Comparison of ENCODE assay signal across 17 mouse cellular contexts in the genomic region with DNA sequence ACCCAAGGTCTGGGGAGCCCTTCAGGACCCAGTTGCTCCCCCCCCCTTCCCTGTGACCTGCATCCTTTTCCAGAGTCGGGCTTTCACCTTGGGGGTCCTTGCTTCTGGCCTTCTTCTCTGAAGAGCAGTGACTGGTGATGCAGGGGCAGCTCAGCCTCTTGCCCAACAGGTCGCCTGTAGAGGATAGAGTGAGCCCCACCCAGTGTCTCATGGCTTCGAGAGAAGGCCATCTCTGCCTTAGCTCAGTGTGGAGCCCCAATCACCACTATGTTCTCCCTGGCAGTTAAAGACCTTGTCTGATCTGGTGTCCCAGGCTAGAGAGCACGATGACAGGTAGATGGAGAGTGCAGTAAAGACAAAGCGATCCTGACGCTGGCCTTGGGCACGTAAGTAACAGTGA. TPM values are rescaled to one million over a fixed set of nuclear protein-coding genes. Genes with fewer than 3 reads are reported as not detected.
DNase-seq lines count a peak whose midpoint lies in the region; ATAC-seq lines count a peak whose summit lies in the region.
"Had no signal": no experiment of that assay in that cellular context is flagged by ENCODE, and none has a peak within 500 bp of the region (broad histone marks: within the 10 kb centered on the region; RNA-seq: fewer than 3 reads in every experiment).

No protein-coding gene starts in this region.

- H3K9ac ChIP-seq in heart, embryonic 12.5 days = no peak overlapping the region
- peak overlapping the region; percentile 49 for H3K9ac ChIP-seq in liver, embryonic 11.5 days (ENCODE audit: low read depth, low read length)
- no peak overlapping the region for H3K9ac ChIP-seq in midbrain, embryonic 12.5 days (replicated peaks)
- H3K9ac ChIP-seq: limb, embryonic 13.5 days had no signal

- H3K4me2 ChIP-seq in heart, embryonic 12.5 days = peak overlapping the region; percentile 27; the same call in 1 of the 2 replicates
- H3K4me2 ChIP-seq in liver, embryonic 11.5 days = peak overlapping the region; percentile 54
- no peak overlapping the region for H3K4me2 ChIP-seq in midbrain, embryonic 12.5 days (replicated peaks)
- H3K4me2 ChIP-seq: limb, embryonic 13.5 days had no signal

- DNase-seq in heart, postnatal 14 days = no peak
- no peak for DNase-seq in liver, embryonic 11.5 days (ENCODE audit: low spot score)
- no peak for DNase-seq in layer of hippocampus, adult 18-20 months (ENCODE audit: low spot score in 2 of 2)
- DNase-seq in c-Kit-positive CD71-positive TER-119-positive erythroid progenitor cells, embryonic 14.5 days (ENCODE audit: low spot score) = no peak
- no peak for DNase-seq in thymus, postnatal 4 days
- DNase-seq: adrenal gland, adult 2 months; cerebellum, postnatal 14 days; heart, adult 2 months; heart, postnatal 36 days; kidney, postnatal 10 days; lung, postnatal 10 days; thymus, postnatal 14 days had no signal

- 25% methylated on average over 7 of the region's 7 CpGs for WGBS in heart, embryonic 12.5 days
- WGBS in liver, embryonic 11.5 days = 33% methylated on average over 7 of the region's 7 CpGs
- WGBS in midbrain, embryonic 12.5 days = 36% methylated on average over 7 of the region's 7 CpGs

- no peak overlapping the region for H3K4me3 ChIP-seq in heart, embryonic 12.5 days
- H3K4me3 ChIP-seq in liver, embryonic 11.5 days (ENCODE audit: low read depth, low read length) = no peak overlapping the region
- H3K4me3 ChIP-seq in midbrain, embryonic 12.5 days = no peak overlapping the region
- H3K4me3 ChIP-seq: heart, adult 2 months; limb, embryonic 13.5 days had no signal

- intact Hi-C loops in heart, postnatal 14 days (cut with DNase I) = no loop called here

- H3K27me3 ChIP-seq in heart, embryonic 12.5 days (replicated peaks) = peaks cover 47% of the 10 kb centered on the region
- H3K27me3 ChIP-seq in liver, embryonic 11.5 days (replicated peaks; ENCODE audit: control insufficient read depth, insufficient read depth, low read length) = peaks cover 19% of the 10 kb centered on the region
- H3K27me3 ChIP-seq in midbrain, embryonic 12.5 days = peaks cover 30% of the 10 kb centered on the region

- 0 out of 2 replicates have a peak overlapping the region, but pooled peaks have one; percentile 6 for H3K27ac ChIP-seq in heart, embryonic 12.5 days (ENCODE audit: poor library complexity, severe bottlenecking)
- peak overlapping the region; percentile 82 for H3K27ac ChIP-seq in liver, embryonic 11.5 days (ENCODE audit: low read depth, low read length)
- H3K27ac ChIP-seq in midbrain, embryonic 12.5 days (replicated peaks) = peak overlapping the region; percentile 66
- H3K27ac ChIP-seq: heart, adult 2 months; limb, embryonic 13.5 days had no signal

- no peaks in the 10 kb centered on the region for H3K9me3 ChIP-seq in heart, embryonic 12.5 days (replicated peaks)
- no peaks in the 10 kb centered on the region for H3K9me3 ChIP-seq in liver, embryonic 11.5 days (ENCODE audit: control insufficient read depth, low read length)
- no peaks in the 10 kb centered on the region for H3K9me3 ChIP-seq in midbrain, embryonic 12.5 days
- H3K9me3 ChIP-seq: limb, embryonic 13.5 days had no signal

- peaks cover 27% of the 10 kb centered on the region for H3K36me3 ChIP-seq in heart, embryonic 12.5 days
- peaks cover 16% of the 10 kb centered on the region for H3K36me3 ChIP-seq in liver, embryonic 11.5 days (ENCODE audit: control insufficient read depth, insufficient read depth, low read length)
- H3K36me3 ChIP-seq in midbrain, embryonic 12.5 days = peaks cover 25% of the 10 kb centered on the region

- H3K4me1 ChIP-seq in heart, embryonic 12.5 days (replicated peaks) = peaks cover 35% of the 10 kb centered on the region
- peaks cover 31% of the 10 kb centered on the region for H3K4me1 ChIP-seq in liver, embryonic 11.5 days (replicated peaks; ENCODE audit: control insufficient read depth, insufficient read depth, low read length)
- H3K4me1 ChIP-seq in midbrain, embryonic 12.5 days = peaks cover 14% of the 10 kb centered on the region; the same call in 1 of the 2 replicates

- peak; percentile 61; the same call in 1 of the 2 replicates for ATAC-seq in heart, embryonic 12.5 days (ENCODE audit: insufficient number of reproducible peaks, low FRiP score)
- ATAC-seq in erythroblast, adult 5-6 weeks (replicated peaks; ENCODE audit: low FRiP score, poor library complexity, severe bottlenecking) = peak; percentile 48
- peak; percentile 51 for ATAC-seq in liver, embryonic 11.5 days (replicated peaks; ENCODE audit: low FRiP score)
- no peak for ATAC-seq in midbrain, embryonic 12.5 days (ENCODE audit: low FRiP score, low read depth)
- ATAC-seq: intestine, postnatal 0 days had no signal

RNA-seq across cellular contexts. Expression of a gene that starts 3.3 kb away (rescaled TPM):
- 3.1 and 3.2 TPM in 2 replicates for polyA plus RNA-seq in heart, embryonic 12.5 days (2016; fragmentation: Nextera tagmentation; extraction: Ambion mirVana)
- total RNA-seq in heart, postnatal 14 days (2021) = under 1 TPM; 0.22 TPM
- 110 and 112 TPM in 2 replicates for total RNA-seq in erythroblast, adult 5-6 weeks (2015; ENCODE audit: low replicate concordance)
- 181 and 200 TPM in 2 replicates for total RNA-seq in erythroblast, adult 5-6 weeks (2017; ENCODE audit: low replicate concordance)
- polyA plus RNA-seq in liver, embryonic 11.5 days (2014; fragmentation: Nextera tagmentation; extraction: Ambion mirVana) = 8.9 and 9.7 TPM in 2 replicates
- polyA plus RNA-seq in midbrain, embryonic 12.5 days (2016; fragmentation: Nextera tagmentation; extraction: Ambion mirVana) = 5.2 and 5.6 TPM in 2 replicates
- 1 to 10 TPM; 4.5 to 5.6 TPM for total RNA-seq in layer of hippocampus, adult 18-20 months (2021)
- total RNA-seq: heart, adult 2 months; heart, postnatal 36 days had no signal

RNA-seq across cellular contexts. Expression of a gene that starts 16.3 kb away (rescaled TPM):
- 49.3 and 54.7 TPM in 2 replicates for polyA plus RNA-seq in heart, embryonic 12.5 days (2016; fragmentation: Nextera tagmentation; extraction: Ambion mirVana)
- total RNA-seq in heart, postnatal 14 days (2021) = 10 to 100 TPM; 20.0 to 22.3 TPM
- 12.1 and 15.0 TPM in 2 replicates for total RNA-seq in erythroblast, adult 5-6 weeks (2015; ENCODE audit: low replicate concordance)
- total RNA-seq in erythroblast, adult 5-6 weeks (2017; ENCODE audit: low replicate concordance) = 24.8 and 28.3 TPM in 2 replicates
- polyA plus RNA-seq in liver, embryonic 11.5 days (2014; fragmentation: Nextera tagmentation; extraction: Ambion mirVana) = 152 and 155 TPM in 2 replicates
- 85.2 and 93.7 TPM in 2 replicates for polyA plus RNA-seq in midbrain, embryonic 12.5 days (2016; fragmentation: Nextera tagmentation; extraction: Ambion mirVana)
- 10 to 100 TPM; 69.5 to 71.7 TPM for total RNA-seq in layer of hippocampus, adult 18-20 months (2021)

RNA-seq across cellular contexts. Expression of a gene that starts 17.5 kb away (rescaled TPM):
- polyA plus RNA-seq in heart, embryonic 12.5 days (2016; fragmentation: Nextera tagmentation; extraction: Ambion mirVana) = 18.0 and 18.2 TPM in 2 replicates
- total RNA-seq in heart, postnatal 14 days (2021) = 10 to 100 TPM in 1 of 2 experiments, 1 to 10 TPM in 1; 9.3 to 11.0 TPM
- 11.0 and 11.1 TPM in 2 replicates for total RNA-seq in erythroblast, adult 5-6 weeks (2015; ENCODE audit: low replicate concordance)
- total RNA-seq in erythroblast, adult 5-6 weeks (2017; ENCODE audit: low replicate concordance) = 9.9 and 12.8 TPM in 2 replicates
- 9.1 and 11.8 TPM in 2 replicates for polyA plus RNA-seq in liver, embryonic 11.5 days (2014; fragmentation: Nextera tagmentation; extraction: Ambion mirVana)
- polyA plus RNA-seq in midbrain, embryonic 12.5 days (2016; fragmentation: Nextera tagmentation; extraction: Ambion mirVana) = 29.7 and 31.9 TPM in 2 replicates
- total RNA-seq in layer of hippocampus, adult 18-20 months (2021) = 10 to 100 TPM; 37.5 to 38.8 TPM

RNA-seq across cellular contexts. Expression of a gene that starts 36.5 kb away (rescaled TPM):
- polyA plus RNA-seq in heart, embryonic 12.5 days (2016; fragmentation: Nextera tagmentation; extraction: Ambion mirVana) = 1.3 and 1.6 TPM in 2 replicates
- total RNA-seq in heart, postnatal 14 days (2021) = 100 to 1,000 TPM; 178 to 193 TPM
- total RNA-seq in erythroblast, adult 5-6 weeks (2015; ENCODE audit: low replicate concordance) = 2.3 and 3.6 TPM in 2 replicates
- total RNA-seq in erythroblast, adult 5-6 weeks (2017; ENCODE audit: low replicate concordance) = 4.3 and 4.9 TPM in 2 replicates
- polyA plus RNA-seq in liver, embryonic 11.5 days (2014; fragmentation: Nextera tagmentation; extraction: Ambion mirVana) = 0.25 TPM in 2 replicates
- polyA plus RNA-seq in midbrain, embryonic 12.5 days (2016; fragmentation: Nextera tagmentation; extraction: Ambion mirVana) = 2.0 and 2.1 TPM in 2 replicates
- total RNA-seq in layer of hippocampus, adult 18-20 months (2021) = under 1 TPM; 0.15 to 0.40 TPM

RNA-seq across cellular contexts. Expression of a gene that starts 49.0 kb away (rescaled TPM):
- polyA plus RNA-seq in heart, embryonic 12.5 days (2016; fragmentation: Nextera tagmentation; extraction: Ambion mirVana) = 3.4 and 4.3 TPM in 2 replicates
- total RNA-seq in heart, postnatal 14 days (2021) = 1 to 10 TPM; 5.5 to 6.3 TPM
- 8.3 and 18.6 TPM in 2 replicates for total RNA-seq in erythroblast, adult 5-6 weeks (2015; ENCODE audit: low replicate concordance)
- total RNA-seq in erythroblast, adult 5-6 weeks (2017; ENCODE audit: low replicate concordance) = 29.9 and 35.8 TPM in 2 replicates
- 0.08 and 0.73 TPM in 2 replicates for polyA plus RNA-seq in liver, embryonic 11.5 days (2014; fragmentation: Nextera tagmentation; extraction: Ambion mirVana)
- polyA plus RNA-seq in midbrain, embryonic 12.5 days (2016; fragmentation: Nextera tagmentation; extraction: Ambion mirVana) = 7.6 and 8.1 TPM in 2 replicates
- 1 to 10 TPM; 5.4 to 6.5 TPM for total RNA-seq in layer of hippocampus, adult 18-20 months (2021)

Comparison
In these comparisons a context has a peak if more than half of its experiments do, and no peak if none do; other contexts are left out.
1. H3K27ac ChIP-seq: peak in every context shown above with its lines; median percentile 82 in liver, embryonic 11.5 days; 66 in midbrain, embryonic 12.5 days; 6 in heart, embryonic 12.5 days.
2. RNA of a gene that starts 3.3 kb away (total RNA-seq): 110 to 200 TPM in erythroblast, adult 5-6 weeks; 4.5 to 5.6 TPM in layer of hippocampus, adult 18-20 months and 0.22 TPM in heart, postnatal 14 days; every median in the first group is over 10 times any median in the second.